Mouse (Mus musculus) embryo, embryonic 9.5 days (tissue): Measurements from ENCODE around the gene Gm4353.

Source experiments
- DNase-seq: peaks from one replicate; pipeline ENCODE4 v3.0.0-alpha.2; 2017; ENCODE audit errors: extremely low spot score

Gm4353 gene

DNA sequence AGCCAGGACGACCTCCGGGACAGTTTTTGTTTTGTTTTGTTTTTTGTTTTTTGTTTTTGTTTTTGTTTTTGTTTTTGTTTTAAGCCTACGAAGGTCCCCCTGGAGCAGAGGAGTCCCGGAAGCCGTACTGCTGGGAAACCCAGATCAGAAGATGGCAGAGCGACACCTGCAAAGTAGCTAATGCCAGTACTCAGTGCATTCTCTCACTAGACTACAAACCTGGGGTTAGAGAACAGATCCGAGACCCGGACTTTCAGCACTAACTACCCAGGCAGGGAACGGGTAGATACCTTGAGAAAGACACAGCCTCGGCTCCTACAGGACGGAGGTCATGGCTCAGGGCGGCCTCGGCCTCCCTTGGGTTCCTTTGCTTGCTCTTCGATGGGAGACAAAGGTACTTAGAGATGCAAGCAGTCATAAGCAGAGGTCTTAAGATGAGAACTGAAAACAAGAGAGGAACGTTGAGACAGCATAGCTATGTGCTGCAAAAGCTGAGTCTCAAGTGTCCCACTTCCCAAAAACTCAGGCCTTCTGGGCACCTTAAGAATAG lies 43.9 kb downstream of the Gm4353 start:
- DNase-seq: no peak

DNA sequence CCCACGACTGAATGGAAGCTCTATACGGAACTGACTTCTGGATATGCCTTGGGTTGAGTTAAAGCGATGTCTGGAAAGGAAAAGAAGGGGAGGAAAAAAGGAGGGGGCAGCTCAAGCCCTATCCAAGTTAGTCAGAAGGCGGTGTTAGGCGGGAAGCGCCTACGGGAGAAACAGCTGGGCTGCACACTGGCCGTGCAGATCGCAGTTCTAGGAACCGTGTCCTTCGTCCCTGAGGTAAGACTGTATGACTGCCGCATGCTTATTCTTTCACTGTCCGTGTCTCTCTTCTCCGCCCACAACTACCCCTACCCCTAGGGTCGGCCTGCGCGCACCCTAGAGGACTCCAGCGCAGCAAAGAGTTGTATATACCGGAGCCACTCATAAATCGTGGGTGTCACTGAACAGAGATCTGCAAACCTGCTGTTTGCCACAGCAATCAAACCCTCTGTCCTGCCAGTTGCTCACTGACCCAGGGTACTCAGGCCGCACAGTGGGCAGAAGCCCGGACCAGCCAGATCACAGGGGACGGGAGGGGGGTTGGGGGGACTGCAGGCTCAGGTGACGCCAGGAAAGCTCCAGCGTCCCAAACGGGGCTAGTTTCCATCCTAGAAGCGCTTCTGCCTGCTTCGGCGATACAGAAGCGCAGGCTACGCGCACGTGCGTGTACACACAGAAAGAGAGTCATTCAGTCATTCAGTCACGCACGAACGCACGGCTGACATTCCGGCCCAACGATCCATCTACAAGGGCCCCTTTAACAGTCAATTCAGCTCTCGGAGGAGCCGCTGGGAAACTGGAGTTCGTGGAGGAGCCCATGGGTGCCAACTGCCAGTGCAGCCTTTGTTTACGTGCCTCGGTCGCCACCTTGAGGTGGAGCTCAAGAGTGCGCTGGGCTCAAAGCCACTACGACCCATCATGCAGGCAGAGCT lies 44.6 kb downstream of the Gm4353 start:
- peak; percentile 82 for DNase-seq

DNA sequence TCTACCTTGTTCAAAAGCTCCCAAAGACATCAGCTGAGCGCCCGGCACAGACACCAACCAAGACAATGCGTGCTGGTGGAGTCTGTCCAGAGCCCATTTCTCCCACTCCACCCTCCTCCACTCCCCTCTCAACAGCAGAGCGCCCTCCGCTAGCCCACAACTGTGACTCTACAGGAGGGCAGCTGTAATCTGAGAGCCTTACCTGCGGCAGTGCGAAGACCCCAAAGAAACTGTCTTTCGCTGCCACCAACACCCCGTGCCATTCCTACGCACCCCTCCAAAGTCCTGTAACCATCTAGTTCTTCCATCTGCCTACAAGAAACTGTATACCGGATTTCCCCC lies 45.3 kb downstream of the Gm4353 start, which contains the start of gene 1110004F10Rik:
Gene 1110004F10Rik, plus strand, starts transcription at position 202 of the 342 bp plus-strand sequence.
- DNase-seq: no peak

DNA sequence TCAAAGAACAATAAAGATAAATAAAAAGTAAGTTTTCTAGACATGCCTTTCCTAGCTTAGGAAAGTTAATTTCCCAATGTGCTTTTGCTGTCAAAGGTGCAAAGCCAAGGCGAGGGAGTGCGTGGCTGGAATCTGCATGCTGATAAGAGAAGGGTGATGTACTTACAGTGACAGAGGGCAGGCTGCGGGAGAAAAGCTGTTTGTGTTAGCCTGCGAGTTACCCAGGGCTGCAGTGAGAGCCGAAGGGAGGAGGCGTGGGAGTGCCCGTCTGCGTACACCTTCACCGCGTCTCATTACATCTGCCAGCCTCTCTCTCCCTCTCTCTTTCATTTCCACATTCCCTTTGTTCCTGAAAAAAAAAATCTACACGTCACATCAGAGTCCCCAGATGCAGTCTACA lies 45.9 kb downstream of the Gm4353 start, which contains the start of gene Sox6:
Gene Sox6, minus strand, starts transcription at position 286 of the 400 bp plus-strand sequence.
- peak; percentile 50 for DNase-seq

DNA sequence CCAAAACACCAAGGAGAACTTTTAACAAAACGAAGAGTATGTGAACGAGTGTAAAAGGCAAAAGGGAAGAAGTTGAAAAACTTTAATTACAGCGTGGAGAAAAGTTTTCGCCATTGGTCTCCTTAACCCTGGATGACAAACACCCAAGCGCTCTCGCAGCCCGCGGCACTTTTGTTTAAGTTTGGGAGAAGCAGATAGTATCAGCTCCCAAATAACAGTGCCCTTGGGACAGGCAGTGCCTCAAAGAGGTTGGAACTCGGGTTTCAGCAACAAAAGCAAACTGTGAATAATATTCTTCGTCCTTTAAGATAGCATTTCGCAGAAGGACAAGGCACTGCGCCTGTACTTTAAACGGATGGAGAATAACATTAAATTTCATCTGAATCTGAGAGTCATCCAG lies 46.4 kb downstream of the Gm4353 start:
- DNase-seq: peak; percentile 38

DNA sequence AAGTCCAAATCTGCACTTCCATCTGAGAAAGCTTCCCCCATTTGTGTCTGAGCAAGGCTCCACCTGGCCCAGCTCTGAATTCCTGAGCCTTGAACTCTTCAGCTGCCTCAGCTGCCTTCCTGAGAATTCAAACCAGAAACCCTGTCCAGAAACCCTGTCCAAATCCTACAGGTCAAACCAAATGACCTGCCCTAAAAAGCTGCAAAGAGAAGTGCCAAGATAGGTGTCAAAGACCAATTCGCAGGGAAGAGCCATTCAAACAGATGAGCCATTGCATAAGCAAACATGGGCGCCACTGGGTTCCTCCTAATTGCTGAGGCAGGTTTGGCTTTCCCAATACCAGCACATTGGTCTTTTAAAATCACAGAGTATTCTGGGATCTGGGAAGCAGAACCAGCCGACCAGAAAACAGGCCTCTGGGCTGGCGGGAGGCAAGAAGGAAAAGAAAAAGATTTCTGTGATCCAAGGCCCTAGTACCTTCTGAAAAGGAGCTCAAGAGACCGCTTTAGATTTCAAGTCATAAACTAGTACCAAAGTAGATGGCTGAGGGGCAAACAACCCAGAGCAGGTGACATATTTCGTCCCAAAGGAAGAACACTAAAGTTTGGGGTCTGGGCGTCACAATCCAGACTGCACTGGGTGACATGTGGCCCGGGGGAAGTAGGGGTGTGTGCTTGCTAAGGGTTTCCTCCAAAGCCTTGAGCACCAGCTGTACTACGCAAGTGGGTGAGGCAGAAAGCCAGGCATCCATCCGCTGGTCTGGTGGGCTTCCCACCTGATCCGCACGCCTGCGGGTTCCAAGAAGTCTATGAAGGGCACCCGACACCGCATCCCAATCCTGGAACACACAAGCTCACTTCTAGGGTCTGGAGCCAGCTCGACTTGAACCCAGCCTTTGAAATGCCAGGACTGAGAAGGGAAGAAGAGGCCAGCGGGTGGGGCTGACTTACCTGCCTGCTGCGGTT lies 47.6 kb downstream of the Gm4353 start:
- DNase-seq: peak; percentile 29

DNA sequence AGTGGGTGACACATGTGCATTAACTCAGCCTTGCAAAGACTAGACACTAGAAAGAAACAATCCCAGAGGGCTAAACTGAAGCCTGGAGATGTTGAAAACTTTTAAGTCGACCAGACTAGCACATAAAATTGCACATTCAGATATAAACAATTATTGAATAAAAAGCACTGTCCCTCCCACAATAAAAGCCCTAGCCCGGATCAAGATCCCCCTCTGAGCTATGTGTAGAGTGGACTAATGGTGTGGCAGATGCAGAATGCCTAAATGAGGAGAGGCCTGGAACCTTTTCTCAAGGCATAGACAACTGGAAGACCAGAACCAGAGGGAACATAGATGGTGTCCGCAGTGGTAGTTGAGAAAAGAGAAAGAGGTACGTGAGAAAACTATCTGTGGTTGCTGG lies 48.9 kb downstream of the Gm4353 start:
- DNase-seq: no peak

DNA sequence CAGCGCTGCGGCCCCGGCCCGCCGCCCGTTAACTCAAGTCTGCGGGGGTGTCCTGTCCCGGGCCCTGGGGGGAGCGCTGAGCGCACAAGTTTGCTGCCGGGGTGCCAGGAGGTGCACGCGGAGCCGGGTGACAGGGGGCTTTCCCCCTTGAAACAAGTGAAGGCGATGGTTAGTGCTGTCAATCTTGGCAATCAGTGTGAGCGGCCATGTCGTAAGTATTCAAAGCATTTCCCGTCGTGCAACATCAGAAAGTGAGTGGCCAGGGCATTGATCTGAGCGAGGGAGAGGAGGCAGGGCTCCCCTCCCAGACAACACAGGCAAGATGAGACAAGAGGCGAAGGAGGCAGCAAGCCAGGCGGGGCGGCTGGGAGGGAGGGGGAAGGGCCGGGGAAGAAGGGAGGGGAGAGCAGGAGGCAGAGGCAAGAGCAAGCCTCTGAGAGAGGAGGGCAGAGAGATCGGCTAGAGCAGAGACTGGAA lies 50.1 kb downstream of the Gm4353 start:
- DNase-seq: peak; percentile 91

DNA sequence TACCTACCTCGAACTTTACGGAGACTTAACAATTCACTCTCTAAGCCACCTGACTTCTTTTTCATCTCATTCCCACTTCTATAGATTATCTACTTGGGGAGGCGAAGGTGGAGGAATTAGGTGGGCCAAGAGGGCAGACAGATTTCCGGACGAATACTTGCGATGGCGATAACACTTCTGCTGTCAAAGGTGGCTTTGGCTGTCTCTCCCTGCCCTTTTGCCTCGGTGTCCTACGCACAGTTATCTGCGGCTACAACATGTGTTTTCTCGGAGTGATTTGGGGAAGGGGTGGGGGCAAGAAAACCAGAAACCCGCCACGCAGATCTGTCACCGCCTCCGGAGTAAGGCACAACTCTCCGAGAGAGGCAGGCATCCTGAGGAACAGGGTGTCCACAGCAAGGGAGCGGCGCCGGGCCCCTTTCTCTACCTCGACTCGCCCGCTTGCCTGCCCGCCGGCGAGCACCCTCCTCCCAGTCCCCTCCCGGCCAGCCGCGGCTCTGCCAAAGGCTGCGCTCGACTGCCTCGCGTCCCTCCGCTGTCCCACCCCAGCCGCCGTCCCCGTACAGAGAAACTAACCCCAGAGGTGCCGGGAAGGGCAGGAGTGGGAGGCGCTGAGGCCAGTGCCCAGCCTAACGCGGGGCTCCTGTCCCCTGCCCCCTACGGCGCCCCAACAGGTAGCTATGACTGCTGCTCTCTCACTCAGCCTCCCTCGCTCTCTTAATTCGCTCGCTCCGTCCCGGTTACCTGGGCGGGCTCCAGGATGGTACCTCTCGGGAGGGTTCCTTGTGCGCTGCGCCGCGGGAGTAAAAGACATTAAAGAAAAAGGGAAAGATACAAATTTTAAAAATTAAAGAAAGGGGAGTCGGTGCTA lies 50.8 kb downstream of the Gm4353 start:
- peak; percentile 76 for DNase-seq
